Mouse (Mus musculus) lung, postnatal 36 days (tissue): ENCODE results near the gene Mbnl2.

Experiments
- DNase-seq: peaks from one replicate; pipeline ENCODE4 v3.0.0; 2022; ENCODE audit warnings: mixed read lengths

Mbnl2 gene

DNA sequence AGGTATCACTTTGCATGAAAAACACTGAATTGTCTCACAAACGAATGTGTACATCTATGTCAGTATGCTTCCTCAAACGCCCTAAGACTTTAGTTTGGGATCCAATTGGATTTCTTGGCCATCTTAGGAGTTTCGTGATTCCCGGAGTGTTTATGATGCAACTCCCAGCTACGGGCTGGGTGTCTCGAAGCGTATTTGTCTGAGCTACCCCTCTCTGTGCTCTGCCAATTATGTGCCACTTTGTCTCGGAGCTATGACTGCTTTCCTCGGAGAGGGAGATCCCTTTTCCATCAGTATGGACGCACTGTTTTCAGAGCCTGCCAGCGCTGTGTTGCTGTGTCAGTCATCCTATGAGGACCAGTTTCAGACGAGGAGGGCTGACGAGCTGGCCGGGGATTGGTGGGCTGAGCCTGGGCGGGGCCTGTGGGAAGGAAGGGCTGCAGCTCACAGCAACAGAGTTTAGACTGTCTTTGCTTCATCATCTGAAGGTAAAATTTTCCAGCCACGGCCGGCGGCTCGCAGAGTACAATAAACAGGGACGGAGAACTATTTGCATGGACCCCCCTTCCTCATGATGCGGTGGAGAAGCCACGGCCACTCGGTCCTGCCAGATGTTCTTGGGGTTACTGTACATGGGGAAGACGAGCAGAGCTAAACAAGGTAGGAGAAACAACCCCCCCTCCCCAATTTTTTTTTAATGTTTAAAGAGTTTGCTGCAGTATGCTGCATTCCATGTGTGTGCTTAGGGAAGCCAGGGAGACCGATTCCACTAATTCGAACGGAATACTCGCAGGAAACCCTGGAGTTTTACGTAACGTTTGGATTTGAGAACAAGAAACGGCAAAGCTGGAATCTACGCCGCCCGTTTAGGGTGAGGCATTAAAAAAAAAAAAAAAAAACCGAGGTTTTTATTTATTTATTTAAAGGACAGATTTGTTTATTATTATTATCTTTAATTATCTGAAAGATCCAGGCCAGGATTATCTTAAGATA, at the start of gene Mbnl2:
Gene Mbnl2 (plus strand): TSS at position 424 of the 993 bp plus-strand sequence.
- peak; percentile 98 for DNase-seq

DNA sequence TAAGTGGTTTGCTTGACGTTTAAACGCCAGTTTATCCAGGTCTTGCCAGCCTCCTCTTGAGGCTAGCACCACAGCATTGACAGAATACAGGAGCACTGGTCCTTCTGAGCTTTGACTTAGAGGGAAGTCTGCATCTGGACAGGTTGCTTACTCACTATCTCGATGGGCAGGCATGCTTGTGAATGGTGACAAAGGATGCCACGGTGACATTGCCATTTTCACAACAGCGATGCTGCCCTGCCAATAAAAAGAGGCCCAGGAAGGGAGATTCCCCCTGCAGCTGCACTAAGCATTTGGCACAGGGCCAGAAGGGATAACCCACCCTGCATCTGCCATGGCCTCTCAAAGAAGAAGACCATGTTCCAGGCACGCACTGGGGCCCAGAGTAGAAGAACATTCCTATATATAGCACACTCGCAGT, 43.4 kb upstream of the Mbnl2 start:
- no peak for DNase-seq

DNA sequence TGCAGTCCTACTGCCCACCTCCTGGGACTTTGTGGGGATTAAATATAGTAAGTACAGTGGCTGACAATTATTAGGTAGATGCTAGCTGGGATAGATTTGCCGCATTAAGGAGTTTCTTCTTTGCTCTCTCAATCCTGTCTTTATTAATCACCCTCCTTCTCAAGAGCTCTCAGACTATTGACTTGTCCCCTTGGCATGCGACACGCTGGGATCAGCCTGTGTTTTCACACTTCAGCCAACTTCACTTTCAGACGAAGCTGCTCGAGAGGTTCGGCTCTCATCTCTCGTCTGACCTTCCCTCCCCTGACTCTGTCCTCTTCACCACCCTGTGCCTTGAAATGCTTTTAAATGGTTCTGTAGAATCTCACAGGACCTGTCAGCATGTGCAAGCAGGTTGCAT, 39.9 kb upstream of the Mbnl2 start:
- peak; percentile 30 for DNase-seq

DNA sequence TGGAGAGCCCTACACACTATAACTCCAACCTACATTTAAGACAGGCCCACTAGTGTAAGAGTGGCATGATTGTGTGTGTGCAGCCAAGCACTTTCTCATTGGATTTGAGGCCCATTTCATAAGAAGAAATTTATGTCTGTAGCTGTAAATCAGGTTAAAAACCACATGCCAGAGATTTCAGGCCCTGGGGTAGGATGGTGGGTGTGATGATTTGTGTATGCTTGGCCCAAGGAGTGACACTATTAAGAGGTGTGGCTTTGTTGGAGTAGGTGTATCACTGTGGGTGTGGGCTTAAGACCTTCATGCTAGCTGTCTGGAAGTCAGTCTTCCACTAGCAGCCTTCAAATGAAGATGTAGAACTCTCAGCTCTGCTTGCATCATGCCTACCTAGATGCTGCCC, 37.0 kb upstream of the Mbnl2 start:
- DNase-seq = no peak

DNA sequence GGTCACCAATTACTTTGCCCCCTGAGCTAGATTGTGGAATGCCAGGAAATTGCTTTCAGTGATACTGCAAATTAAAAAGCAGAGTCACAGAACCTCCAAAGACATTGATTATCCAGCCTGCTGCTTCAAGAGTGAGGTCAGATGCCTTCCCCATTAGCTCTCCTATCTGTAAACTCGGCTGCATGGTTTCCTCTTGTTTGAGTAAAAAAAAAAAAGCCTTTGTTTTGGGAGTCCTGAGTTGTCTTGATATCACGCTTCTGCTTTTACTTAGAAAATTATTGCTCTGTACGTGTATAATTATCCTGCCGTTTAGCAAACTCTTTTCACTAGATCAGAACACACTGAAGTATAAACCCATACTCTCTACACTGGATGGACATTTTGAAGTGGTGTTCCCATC, 35.3 kb upstream of the Mbnl2 start:
- no peak for DNase-seq

DNA sequence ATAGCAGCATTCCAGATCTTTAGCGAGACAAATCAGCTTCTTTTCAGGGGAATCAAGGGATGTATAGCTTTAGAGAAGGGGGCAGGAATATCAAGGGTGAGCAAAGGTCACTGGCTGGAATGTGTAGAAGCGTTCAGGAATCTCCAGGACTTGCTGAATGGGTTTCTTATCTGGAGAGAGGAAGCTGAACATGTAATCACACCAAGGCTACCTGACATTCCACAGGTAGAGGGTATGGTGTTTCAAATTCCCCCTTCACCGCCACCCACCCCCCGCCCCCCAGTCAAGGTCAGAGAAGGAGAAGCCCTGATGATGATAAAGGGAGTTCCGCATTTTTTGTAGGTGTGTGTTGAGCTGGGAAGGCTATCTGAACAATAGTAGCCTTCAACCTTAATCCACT, 32.8 kb upstream of the Mbnl2 start:
- no peak for DNase-seq

DNA sequence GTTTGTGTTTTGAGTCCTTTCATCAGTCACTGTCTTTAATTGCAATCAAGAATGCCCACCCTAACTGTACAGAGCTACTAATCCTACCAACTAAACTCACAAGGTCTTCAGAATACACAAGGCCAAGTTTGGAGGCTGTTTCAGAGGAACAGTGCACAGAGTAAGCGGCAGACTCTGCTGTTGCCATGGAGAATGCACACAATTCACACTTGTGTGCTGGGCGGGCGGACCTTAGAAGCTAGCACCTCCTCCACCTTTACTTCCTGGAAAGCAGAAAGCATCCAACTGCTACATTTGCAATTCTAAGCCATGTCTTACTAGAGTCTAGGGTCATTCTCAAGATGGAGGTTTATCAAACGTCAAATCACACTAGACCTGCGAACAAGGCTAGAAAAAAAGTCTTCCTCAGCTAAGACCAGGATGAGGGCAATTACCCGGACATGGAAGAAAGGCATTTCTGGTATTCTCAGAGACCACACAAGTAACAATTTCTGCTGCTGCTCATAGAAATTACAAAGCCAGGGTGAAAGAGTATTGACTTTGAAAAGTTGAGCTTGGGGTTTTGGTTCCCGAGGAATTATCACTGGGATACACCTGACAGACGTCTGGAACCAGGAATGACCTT, 30.3 kb upstream of the Mbnl2 start:
- DNase-seq = no peak

DNA sequence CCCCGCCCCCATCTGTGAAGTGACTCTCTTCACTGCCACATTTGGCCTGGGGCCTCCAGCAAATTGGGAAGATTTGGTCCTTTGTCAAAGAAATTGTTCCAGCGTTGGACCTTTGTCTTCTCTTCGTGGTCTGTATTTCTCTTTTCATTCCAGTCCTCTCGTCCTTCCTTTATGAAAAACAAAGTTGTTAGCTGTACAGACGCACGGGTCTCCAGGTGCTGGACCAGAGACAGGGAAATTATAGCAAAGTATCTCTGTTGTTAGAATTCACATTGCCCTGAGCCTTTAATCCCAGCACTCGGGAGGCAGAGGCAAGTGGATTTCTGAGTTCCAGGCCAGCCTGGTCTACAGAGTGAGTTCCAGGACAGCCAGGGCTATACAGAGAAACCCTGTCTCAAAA, 22.1 kb upstream of the Mbnl2 start:
- DNase-seq = no peak

DNA sequence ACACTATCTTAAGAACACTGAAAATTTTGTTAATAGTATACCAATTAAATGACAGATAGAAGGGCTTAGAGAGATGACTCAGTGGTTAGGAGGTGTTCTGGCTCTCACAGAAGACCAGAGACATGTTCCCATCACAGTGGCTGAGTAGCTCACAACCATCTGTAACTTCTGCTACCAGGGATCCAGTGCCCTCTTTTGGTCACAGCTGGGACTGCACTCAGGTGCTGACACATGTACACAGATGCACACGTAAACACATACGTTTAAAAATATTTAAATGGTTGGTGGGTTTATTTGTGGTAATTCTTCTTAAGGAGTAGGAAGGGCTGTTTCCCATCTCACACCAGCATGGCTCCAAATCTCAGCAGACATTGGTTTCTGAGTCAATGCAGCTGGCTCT, 19.3 kb upstream of the Mbnl2 start:
- DNase-seq = no peak

DNA sequence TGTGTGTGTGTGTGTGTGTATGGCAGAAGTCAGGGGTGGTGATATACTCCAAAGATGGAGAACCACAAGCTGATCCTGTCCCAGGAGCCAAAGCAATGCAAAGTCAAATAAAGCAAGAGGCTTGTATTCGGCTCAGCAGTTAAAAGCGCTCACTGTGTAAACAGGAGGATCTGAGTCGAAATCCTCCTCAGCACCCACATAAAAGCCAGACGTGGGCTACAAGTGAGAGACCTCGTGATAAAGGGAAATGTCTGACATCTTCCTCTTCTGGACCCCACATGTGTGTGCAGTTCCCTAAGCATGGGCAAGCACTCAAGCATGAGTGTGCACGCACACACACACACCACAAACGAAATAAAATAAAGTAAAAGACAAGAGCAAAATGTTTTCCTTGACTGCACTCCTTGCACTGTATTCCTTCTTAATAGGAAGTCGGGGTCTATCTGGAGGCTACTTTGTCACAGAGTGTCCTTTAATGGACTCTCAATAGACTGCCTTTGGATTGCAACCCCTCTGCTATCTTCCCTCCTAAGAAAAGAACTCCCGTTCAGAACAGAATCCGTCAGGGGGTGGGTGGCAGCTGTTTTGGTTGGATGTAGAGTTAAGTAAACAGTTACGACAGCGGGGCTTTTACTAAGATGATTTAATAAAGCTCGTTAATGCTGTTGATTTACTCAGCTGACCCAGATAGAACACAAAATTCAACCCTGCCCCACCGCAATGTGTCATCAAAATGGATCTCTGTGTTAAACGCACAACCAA, 18.7 kb upstream of the Mbnl2 start:
- no peak for DNase-seq

DNA sequence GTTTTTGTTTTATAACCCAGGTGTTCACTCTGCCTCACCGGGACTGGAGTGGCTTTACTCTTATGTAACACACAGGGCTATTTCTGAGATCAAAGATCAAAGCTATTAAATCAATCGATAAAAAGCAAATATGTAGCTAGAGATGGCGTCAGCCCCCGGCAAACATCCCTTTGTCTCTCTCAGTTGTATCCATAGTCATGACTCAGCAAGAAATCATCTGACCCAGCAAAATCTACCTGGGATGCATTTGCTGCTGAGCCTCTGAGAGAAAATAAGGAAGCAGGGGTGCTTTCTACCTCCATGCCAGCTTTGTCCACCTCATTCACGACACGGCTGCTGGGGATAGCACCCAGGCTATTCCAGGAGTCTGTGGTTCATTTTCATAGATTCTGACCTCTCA, 18.0 kb upstream of the Mbnl2 start:
- no peak for DNase-seq

DNA sequence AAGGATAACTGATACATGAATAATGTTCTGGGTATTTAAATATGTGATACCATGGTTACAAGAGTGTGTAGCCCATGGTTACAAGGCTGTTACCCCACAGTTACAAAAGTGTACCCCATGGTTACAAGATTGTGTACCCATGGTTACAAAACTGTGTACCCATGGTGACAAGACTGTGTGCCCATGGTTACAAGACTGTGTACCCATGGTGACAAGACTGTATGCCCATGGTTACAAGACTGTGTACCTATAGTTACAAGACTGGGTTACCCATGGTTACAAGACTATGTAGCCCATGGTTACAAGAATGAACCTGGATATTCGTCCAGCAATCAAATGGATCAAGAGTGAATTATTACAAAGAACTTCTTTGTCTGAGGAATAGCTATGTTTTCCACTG, 16.0 kb upstream of the Mbnl2 start:
- no peak for DNase-seq

DNA sequence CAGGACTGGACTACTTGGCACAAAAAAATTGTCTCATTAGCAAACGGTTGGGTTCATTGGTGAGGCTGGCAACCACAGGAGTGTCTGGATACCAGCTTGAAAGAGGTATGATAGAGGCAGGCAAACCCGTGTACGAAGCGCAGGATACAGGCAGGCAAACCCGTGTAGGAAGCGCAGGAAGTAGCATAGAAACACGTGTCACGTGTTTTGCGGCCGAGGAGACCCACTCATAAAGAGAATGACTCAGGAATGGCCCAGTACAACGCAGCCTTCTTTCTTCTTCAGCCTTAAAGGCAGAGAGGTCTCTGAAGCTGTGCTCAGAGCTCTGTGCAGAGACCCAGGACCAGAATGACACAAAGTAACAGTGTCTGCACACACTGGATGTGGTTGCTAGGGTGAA, 13.9 kb upstream of the Mbnl2 start:
- DNase-seq = no peak

DNA sequence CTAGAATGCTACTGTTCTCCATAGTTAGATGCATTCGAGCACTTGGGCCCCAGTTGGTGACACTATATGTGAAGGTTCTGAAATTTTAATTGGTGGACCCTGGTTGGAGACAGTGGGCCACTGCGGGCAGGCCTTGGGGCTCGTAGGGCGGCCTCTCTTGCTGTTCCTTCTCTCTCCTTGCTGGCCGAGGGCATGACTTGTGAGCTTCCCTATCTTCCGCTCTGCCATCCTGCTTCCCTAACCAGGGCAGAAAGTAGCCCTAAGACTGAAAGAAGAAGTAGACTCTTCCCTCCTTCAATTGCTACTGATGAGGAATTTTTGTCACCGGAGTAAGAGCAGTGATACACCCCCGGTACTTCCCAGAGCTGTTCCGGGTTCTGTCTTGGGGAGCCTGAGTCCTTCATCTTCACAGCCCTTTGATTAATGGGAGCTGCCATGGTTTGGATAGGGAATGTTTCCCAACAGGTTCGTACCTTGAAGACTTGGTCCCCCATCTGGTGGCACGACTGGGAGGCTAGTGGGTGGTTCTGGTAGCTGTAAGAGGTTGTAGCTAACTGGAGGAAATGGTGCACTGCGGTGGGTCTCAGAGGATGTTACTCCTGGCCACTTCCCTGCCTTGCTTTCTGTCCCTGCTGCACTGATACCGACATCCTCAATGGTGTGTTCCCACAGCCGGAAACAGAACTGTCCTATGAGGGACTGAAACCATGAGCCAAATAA, 12.6 kb upstream of the Mbnl2 start:
- DNase-seq = no peak

DNA sequence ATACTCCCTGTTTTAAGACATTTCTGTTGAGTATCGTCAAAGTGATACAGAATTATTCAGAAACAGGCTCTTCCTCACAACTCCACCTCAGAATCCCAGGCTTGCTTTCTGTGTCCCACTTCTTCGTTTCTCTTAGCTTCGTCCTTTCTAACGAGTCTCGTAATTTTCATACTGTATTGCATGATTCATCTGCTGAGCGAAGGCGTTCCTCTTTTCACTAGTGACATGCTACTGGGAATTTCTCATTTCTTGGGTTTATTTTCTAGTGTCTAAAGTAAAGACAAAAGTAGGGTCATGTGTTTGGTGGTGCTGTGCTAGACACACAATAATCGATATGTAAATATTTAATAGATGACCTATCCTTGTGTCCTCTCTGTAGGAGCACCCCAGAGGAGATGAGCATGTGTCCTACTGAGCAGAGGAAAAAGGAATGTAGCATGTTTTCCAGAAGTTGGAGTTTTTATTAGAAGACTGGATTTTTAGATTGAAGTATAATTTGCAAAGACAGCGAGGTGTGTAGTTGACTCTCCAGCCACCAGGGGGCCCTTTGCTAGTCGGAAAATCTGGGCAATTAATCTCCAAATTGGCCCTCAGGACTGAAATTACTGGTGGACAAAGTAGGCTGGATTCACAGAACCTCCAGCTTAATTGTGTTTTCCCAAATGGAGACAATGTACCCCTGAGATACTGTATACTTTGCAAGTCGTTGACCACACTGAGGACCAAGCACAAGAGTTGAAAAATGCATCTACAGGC, 11.9 kb upstream of the Mbnl2 start:
- peak; percentile 82 for DNase-seq

DNA sequence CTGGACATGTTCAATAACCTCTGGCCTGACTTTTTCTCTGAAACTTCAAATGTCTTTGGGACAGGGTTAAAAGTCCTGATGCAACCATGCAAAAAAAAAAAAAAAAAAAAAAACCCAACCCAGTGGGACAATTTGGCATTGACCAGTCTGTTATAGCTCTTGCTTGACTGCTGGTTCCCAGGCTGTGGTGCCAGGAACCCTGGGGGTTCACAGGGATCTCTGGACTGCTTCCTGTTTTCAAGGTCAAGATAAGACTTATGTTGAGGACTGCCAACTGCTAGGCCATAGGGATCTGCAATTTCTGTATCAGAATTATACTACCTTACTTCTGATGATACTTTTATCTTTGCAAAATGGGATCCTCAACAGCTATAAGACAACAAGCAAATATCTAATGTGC, 9.6 kb upstream of the Mbnl2 start:
- DNase-seq = no peak

DNA sequence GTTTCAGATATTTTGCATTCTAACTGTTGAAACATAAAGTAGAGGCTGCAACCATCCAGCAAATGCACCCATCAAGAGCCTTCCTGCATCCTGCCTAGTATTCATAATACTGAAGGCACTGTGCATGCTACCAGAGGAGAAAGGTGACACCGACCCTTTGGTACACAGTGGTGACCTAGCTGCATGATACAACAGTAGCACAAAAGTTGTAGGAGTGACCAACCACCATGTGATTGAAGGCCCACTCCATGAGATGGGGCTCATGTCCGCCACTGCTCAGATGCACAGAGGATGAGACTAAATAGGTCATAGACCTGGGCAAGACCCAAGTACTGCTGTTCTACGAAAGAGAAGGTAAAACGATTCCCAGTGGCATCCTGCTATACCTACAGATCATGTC, 8.3 kb upstream of the Mbnl2 start:
- no peak for DNase-seq

DNA sequence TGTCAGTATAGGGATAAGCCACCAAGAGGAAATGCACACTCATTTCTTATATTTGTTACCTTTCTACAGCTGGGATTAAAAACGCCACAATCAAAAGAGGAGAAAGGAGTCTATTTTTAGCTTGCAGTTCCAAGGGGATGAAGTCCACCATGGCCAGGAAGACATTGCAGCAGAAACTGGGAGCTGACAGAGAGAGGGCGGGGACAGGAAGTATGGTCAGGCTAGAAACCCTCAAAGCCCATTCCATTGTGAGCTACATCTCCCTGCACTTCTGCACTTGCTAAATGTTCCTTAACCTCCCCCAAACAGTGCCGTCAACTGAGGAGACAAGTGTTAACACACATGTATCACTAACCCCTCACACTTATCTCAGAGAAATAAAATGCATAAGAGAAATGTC, 5.4 kb upstream of the Mbnl2 start:
- DNase-seq = no peak

DNA sequence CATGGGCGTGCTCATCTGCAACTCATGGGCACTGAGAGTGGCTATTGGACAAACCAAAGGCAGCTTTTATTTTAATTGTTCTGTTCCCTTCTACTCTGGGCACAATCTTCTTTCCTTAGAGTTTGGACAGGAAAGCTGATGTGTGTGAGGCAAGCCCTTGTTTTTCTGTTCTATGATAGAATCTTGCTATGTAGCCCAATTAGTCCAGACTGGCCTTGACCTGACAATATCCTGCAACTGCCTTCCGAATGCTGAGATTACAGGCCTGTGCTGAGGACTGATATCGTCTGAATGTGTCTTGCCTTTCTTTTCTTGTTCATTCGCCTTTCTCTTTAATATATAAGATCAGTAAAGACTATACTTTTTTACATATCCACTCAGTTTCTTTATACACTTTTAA, 4.8 kb upstream of the Mbnl2 start:
- DNase-seq = no peak

DNA sequence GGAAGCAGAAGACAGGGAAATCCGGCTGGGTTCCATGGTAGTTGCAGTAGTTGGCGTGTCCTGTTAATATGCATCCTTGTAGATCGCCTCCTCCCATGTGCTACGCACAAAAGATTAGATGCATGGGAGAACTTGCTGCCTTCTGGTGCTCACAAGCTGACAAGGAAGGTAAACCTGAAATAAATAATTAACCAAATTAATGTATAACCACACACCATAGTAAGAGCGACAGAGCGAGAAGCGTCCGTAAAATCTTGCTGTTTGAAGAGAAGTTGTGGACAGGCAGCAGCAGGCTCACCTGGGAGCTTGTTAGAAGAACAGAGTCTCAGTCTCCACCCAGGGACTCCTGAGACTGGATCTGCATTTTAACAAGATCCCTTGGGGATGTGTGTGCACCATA, 4.4 kb upstream of the Mbnl2 start:
- no peak for DNase-seq

DNA sequence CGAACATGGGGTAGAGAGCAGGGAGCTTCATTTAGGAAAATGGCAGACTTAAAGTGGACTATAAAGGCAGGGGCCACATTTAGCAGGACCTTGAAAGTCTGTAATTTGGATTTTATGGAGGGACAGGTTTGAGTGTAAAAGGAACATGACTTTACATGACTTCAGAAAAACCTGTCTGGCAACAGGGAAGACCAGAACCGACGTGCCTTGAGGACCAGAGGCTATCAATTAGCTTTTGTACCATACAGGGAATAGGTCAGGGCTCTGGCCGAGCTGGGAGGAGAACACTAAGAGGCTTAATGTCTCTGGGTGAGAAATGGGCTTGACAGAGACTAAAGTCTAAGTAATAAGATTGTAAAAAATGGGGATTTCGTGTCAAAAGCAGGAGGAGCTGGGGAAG, 1.7 kb upstream of the Mbnl2 start:
- no peak for DNase-seq

DNA sequence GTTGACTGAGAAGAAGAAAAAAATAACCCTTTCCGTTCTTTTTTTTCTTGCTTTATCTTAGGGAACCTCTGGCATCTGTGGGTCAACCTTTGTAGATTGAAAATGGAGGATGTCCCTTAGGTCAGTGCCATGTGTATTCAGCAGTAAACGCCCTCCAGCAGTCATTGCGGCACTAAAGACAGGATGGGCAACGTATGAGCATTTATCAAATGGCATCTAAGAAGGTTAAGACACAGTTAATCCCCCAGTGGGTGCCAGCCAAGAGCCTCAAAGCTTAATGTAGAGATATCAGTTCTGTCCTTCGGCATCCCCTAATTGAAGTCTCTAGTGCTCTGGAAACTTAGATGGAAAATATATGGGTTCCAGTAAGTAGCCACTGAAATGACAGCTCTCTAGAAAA, 723 bp upstream of the Mbnl2 start:
- DNase-seq = no peak
